Mouse (Mus musculus): ENCODE results near the gene Eif4a1.
"Not testable (repeated sequence)": the region's sequence is repeated elsewhere in the genome, so short reads cannot be mapped to it uniquely, and the experiment has no call there.

Gene Eif4a1

GRCm38 (mm10) chr11:69702886-69703285, 30.7 kb upstream of the Eif4a1 start:
- DNase-seq (ENCODE audit: extremely low read depth, insufficient read length, low spot score): not testable (repeated sequence)

GRCm38 (mm10) chr11:69699595-69699994, 27.4 kb upstream of the Eif4a1 start:
- no peak for DNase-seq (ENCODE audit: extremely low read depth, insufficient read length, low spot score)

- no peak for DNase-seq (ENCODE audit: extremely low read depth, insufficient read length, low spot score)
Measured at GRCm38 (mm10) chr11:69698574-69698973, 26.4 kb upstream of the Eif4a1 start.

GRCm38 (mm10) chr11:69697396-69697795, 25.2 kb upstream of the Eif4a1 start:
- DNase-seq (ENCODE audit: extremely low read depth, insufficient read length, low spot score): no peak

- no peak for DNase-seq (ENCODE audit: extremely low read depth, insufficient read length, low spot score)
Measured at GRCm38 (mm10) chr11:69695361-69696181, 23.3 kb upstream of the Eif4a1 start, which contains the start of the genes Tnfsf12 and Tnfsfm13. Tnfsf12 (minus strand) TSS chr11:69695849. Tnfsfm13 (minus strand) TSS chr11:69696098.

GRCm38 (mm10) chr11:69695046-69695360, 22.8 kb upstream of the Eif4a1 start:
- DNase-seq (ENCODE audit: extremely low read depth, insufficient read length, low spot score): no peak

- DNase-seq (ENCODE audit: extremely low read depth, insufficient read length, low spot score): no peak
Measured at GRCm38 (mm10) chr11:69693421-69693965, 21.3 kb upstream of the Eif4a1 start.

- no peak for DNase-seq (ENCODE audit: extremely low read depth, insufficient read length, low spot score)
Measured at GRCm38 (mm10) chr11:69692863-69693262, 20.6 kb upstream of the Eif4a1 start.

GRCm38 (mm10) chr11:69692196-69692811, 20.1 kb upstream of the Eif4a1 start:
- DNase-seq (ENCODE audit: extremely low read depth, insufficient read length, low spot score): no peak

- DNase-seq (ENCODE audit: extremely low read depth, insufficient read length, low spot score): no peak
Measured at GRCm38 (mm10) chr11:69689891-69690290, 17.7 kb upstream of the Eif4a1 start.

- DNase-seq (ENCODE audit: extremely low read depth, insufficient read length, low spot score): no peak
Measured at GRCm38 (mm10) chr11:69687061-69687460, 14.8 kb upstream of the Eif4a1 start.

GRCm38 (mm10) chr11:69686377-69686776, 14.2 kb upstream of the Eif4a1 start:
- peak; percentile 53 for DNase-seq (ENCODE audit: extremely low read depth, insufficient read length, low spot score)

GRCm38 (mm10) chr11:69685526-69686148, 13.4 kb upstream of the Eif4a1 start, which contains the start of gene Tnfsf13:
Tnfsf13 (minus strand) TSS chr11:69685784.
- DNase-seq (ENCODE audit: extremely low read depth, insufficient read length, low spot score): peak; percentile 93

- DNase-seq (ENCODE audit: extremely low read depth, insufficient read length, low spot score): no peak
Measured at GRCm38 (mm10) chr11:69684936-69685335, 12.7 kb upstream of the Eif4a1 start.

- DNase-seq (ENCODE audit: extremely low read depth, insufficient read length, low spot score): no peak
Measured at GRCm38 (mm10) chr11:69684128-69684745, 12.0 kb upstream of the Eif4a1 start.

- no peak for DNase-seq (ENCODE audit: extremely low read depth, insufficient read length, low spot score)
Measured at GRCm38 (mm10) chr11:69683576-69683975, 11.4 kb upstream of the Eif4a1 start.

GRCm38 (mm10) chr11:69682840-69683533, 10.8 kb upstream of the Eif4a1 start:
- peak; percentile 54 for DNase-seq (ENCODE audit: extremely low read depth, insufficient read length, low spot score)

- no peak for DNase-seq (ENCODE audit: extremely low read depth, insufficient read length, low spot score)
Measured at GRCm38 (mm10) chr11:69682209-69682839, 10.1 kb upstream of the Eif4a1 start.

GRCm38 (mm10) chr11:69681314-69682208, 9.3 kb upstream of the Eif4a1 start, which contains the start of gene Senp3:
Senp3 (minus strand) TSS chr11:69682084.
- peak; percentile 97 for DNase-seq (ENCODE audit: extremely low read depth, insufficient read length, low spot score)
